Mouse (Mus musculus) liver, embryonic 14.5 days (tissue): Measurements from ENCODE around the gene Ube4b. TPM values are rescaled to one million over a fixed set of nuclear protein-coding genes. Genes with fewer than 3 reads are reported as not detected.
"Not testable (repeated sequence)": the region's sequence is repeated elsewhere in the genome, so short reads cannot be mapped to it uniquely, and the experiment has no call there.

Experiments
- ATAC-seq: fragments of 200-750 bp; cut with Nextera tagmentation; 2 replicates; pipeline ENCODE4 v1.8.0; 2017; ENCODE audit warnings: moderate number of reproducible peaks, mild to moderate bottlenecking, moderate library complexity; ENCODE audit not compliant: insufficient read depth
- DNase-seq, 3 experiments: peaks; one replicate each; pipeline ENCODE4 v3.0.0-alpha.2; 2012 to 2013; ENCODE audit warnings: low read depth in 3 of 3, low spot score in 3 of 3
- H3K27ac ChIP-seq: fragments of 300-500 bp; sonication (generic); 2 replicates; pipeline ENCODE4 v1.5.1; 2014; ENCODE audit warnings: moderate library complexity, mild to moderate bottlenecking, control low read depth, inconsistent platforms
- H3K27me3 ChIP-seq: fragments of 300-500 bp; sonication (generic); 2 replicates; pipeline ENCODE4 v1.6.1; 2014; ENCODE audit warnings: mild to moderate bottlenecking, low read length, moderate library complexity; ENCODE audit not compliant: control insufficient read depth, insufficient read depth
- H3K36me3 ChIP-seq: fragments of 300-500 bp; sonication (generic); replicated peaks from 2 replicates; pipeline ENCODE4 v1.6.1; 2014; ENCODE audit warnings: low read depth; ENCODE audit not compliant: control insufficient read depth, insufficient read depth
- H3K4me1 ChIP-seq, 2 experiments: fragments of 200-500 bp in 1 of 2; fragments of 300-500 bp in 1 of 2; sonication (generic) in 1 of 2; replicated peaks; 2 replicates each; pipeline ENCODE4 v1.6.1; 2012 to 2014; ENCODE audit warnings: antibody characterized with exemption in 1 of 2, inconsistent platforms in 1 of 2, low read length in 1 of 2; ENCODE audit not compliant: control insufficient read depth in 2 of 2, insufficient read depth in 2 of 2
- H3K4me2 ChIP-seq: fragments of 300-500 bp; sonication (generic); 2 replicates; pipeline ENCODE4 v1.6.1; 2014; ENCODE audit warnings: low read depth, mild to moderate bottlenecking, control low read depth, moderate library complexity
- H3K4me3 ChIP-seq, 2 experiments: fragments of 200-500 bp in 1 of 2; fragments of 300-500 bp in 1 of 2; sonication (generic) in 1 of 2; 2 replicates each; pipeline ENCODE4 v1.5.1; 2012 to 2014; ENCODE audit warnings: low read depth in 2 of 2, low read length in 2 of 2, mild to moderate bottlenecking in 2 of 2, control low read depth in 1 of 2, inconsistent platforms in 1 of 2, moderate library complexity in 1 of 2; ENCODE audit not compliant: insufficient read depth in 1 of 2
- H3K9ac ChIP-seq: fragments of 300-500 bp; sonication (generic); replicated peaks from 2 replicates; pipeline ENCODE4 v1.6.1; 2014; ENCODE audit warnings: mild to moderate bottlenecking, control low read depth, moderate library complexity
- H3K9me3 ChIP-seq: fragments of 300-500 bp; sonication (generic); 2 replicates; pipeline ENCODE4 v1.6.1; 2016; ENCODE audit warnings: low read length, mixed read lengths; ENCODE audit not compliant: control insufficient read depth
- CTCF ChIP-seq: IDR thresholded peaks from 2 replicates; pipeline ENCODE4 v1.5.1; 2016; ENCODE audit warnings: antibody characterized with exemption, low read depth, control low read depth
- EP300 ChIP-seq: IDR thresholded peaks from 2 replicates; pipeline ENCODE4 v1.6.1; 2016; ENCODE audit warnings: antibody characterized with exemption, low read depth
- WGBS: fragments of 180-500 bp; shearing (Covaris S2); extraction: QIAGEN DNeasy Blood & Tissue Kit; methylation state at CpG from one replicate; pipeline ENCODE4 v1.1.7; 2014; ENCODE audit not compliant: insufficient replicate concordance; 5-methylcytosine and 5-hydroxymethylcytosine counted together
- polyA plus RNA-seq, 2 experiments: library from polyadenylated mRNA; depleted of rRNA in 1 of 2; stranded (reverse) in 1 of 2; unstranded in 1 of 2; fragments of >200 nt; fragmentation: Nextera tagmentation in 1 of 2; extraction: Ambion mirVana in 1 of 2; gene quantifications; 2 replicates each; pipeline versions ENCODE4 v1.2.1 to v1.2.3; 2012 to 2014

Gene Ube4b
- polyA plus RNA-seq, 2 experiments = 8.2 to 16.7 TPM

DNA sequence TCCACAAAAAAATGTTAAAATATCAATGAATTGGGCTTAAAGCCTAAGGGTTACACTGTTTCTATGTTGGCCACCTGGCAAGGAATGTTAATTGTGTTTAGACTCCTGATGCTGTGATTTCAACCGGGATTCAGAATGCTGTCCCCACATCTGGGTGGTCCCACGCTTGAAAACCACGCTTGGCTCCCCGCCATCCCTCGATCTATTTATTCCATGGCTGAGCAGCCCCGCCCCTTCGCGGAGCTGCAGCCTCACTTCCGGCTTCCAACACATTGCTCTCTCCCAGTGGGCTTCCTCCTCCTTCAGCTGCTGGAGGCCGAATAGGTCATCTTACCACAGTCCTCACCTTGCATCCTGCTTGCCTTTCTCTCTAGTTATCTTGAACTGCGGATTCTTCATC is 19.3 kb upstream of the Ube4b start:
- 4% methylated on average over 11 of the region's 11 CpGs for WGBS
- peak overlapping the region; percentile 6 for H3K27ac ChIP-seq
- H3K4me2 ChIP-seq = peak overlapping the region; percentile 79
- DNase-seq = peak in 2 of 3 experiments; percentile 17 to 29
- peak overlapping the region; percentile 45 to 53 for H3K4me3 ChIP-seq
- peaks cover 4 to 18% of the 10 kb centered on the region in 2 experiments; a peak in 3 of 4 replicates for H3K4me1 ChIP-seq
- TF ChIP-seq EP300 (no peak), CTCF (no peak)
- H3K36me3 ChIP-seq = no peaks in the 10 kb centered on the region
- peak overlapping the region; percentile 51 for H3K9ac ChIP-seq
- ATAC-seq = peak; percentile 60
- no peaks in the 10 kb centered on the region for H3K27me3 ChIP-seq
- H3K9me3 ChIP-seq = no peaks in the 10 kb centered on the region

DNA sequence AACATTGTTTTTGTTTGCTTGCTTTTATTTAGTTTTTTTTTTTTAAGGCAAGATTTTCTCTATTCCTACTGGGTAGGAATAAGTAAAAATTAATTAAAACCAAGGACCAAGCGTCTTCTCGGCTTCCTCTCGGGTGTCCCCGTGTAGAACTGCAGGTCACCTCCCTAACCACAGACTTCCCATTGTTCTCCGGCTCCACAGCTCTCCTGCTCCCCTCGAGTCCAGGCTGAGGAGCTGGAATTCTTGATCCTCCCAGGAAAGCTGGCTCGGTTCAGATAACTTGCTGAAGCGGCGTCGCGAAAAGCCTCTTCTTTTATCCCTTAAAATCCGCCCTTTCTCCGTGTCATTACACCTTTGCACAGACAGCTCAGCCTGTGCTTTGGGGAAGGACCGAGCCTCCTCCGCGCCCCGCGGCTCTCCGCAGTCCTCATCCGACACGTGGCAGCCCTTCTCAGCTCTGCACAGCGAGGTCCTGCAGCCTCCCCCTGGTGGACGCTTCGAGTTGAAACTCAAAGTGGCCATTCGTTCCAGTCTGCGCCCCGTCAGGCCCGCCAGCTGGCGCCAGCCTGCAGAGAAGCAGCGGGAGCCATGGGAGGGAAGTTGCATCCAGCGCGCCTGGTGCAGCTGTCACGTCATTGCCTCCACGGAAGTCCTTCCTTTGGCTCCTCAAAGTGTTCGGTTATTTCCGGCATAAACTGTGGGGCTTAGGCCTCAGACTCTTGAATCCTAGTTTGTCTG is 18.6 kb upstream of the Ube4b start:
- Histone ChIP-seq H3K27me3 (no peaks in the 10 kb centered on the region), H3K4me1 (peaks cover 4 to 18% of the 10 kb centered on the region in 2 experiments; a peak in 3 of 4 replicates), H3K9me3 (no peaks in the 10 kb centered on the region), H3K36me3 (no peaks in the 10 kb centered on the region), H3K9ac (peak overlapping the region; percentile 51), H3K4me2 (peak overlapping the region; percentile 79), H3K4me3 (peak overlapping the region; percentile 39 to 45), H3K27ac (peak overlapping the region; percentile 6)
- DNase-seq = peak; percentile 78 to 80 (median 79)
- under 1% methylated on average over 36 of the region's 36 CpGs for WGBS
- TF ChIP-seq CTCF (peak; percentile 96), EP300 (no peak)
- peak; percentile 90 for ATAC-seq

- H3K27me3 ChIP-seq = no peaks in the 10 kb centered on the region
- DNase-seq (no peak), ATAC-seq (no peak)
- no peak overlapping the region for H3K9ac ChIP-seq
- H3K9me3 ChIP-seq = no peaks in the 10 kb centered on the region
- no peak overlapping the region for H3K27ac ChIP-seq
- H3K4me1 ChIP-seq = peaks cover 4 to 22% of the 10 kb centered on the region in 2 experiments; a peak in 3 of 4 replicates
- no peaks in the 10 kb centered on the region for H3K36me3 ChIP-seq
- 34% methylated on average over 1 of the region's 1 CpGs for WGBS
- peak overlapping the region; percentile 79 for H3K4me2 ChIP-seq
- H3K4me3 ChIP-seq = no peak overlapping the region
- TF ChIP-seq EP300 = no peak
These were observed 17.9 kb upstream of the Ube4b start for GRCm38 (mm10) chr4:149444465-149444864.

DNA sequence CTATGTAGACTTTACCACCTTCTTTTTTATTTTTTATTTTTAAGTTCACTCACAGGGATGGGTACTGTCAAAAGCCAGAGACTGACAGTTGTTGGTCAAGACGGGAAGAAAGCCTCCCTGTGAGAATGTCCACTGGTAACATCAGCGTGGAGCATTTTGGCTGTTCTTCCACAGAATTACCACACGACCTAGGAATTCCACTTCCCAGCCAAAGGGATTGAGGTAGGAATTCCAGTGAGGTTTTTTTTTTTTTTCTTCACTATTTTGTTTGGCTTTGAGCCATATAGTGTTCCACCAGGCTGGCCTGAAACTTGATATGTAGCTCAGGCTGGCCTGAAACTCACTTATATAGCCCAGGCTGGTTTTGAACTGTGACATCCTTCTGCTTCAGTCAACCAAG is 15.9 kb upstream of the Ube4b start:
- Histone ChIP-seq H3K27ac (no peak overlapping the region), H3K9me3 (no peaks in the 10 kb centered on the region), H3K4me2 (no peak overlapping the region), H3K4me3 (no peak overlapping the region), H3K9ac (no peak overlapping the region), H3K36me3 (no peaks in the 10 kb centered on the region), H3K4me1 (peaks cover 4 to 24% of the 10 kb centered on the region in 2 experiments; a peak in 3 of 4 replicates), H3K27me3 (no peaks in the 10 kb centered on the region)
- ATAC-seq = no peak
- no peak for DNase-seq
- 47% methylated on average over 3 of the region's 3 CpGs for WGBS
- TF ChIP-seq CTCF (no peak), EP300 (no peak)

- peaks cover 1 to 15% of the 10 kb centered on the region in 2 experiments; a peak in 3 of 4 replicates for H3K4me1 ChIP-seq
- H3K27me3 ChIP-seq = no peaks in the 10 kb centered on the region
- H3K27ac ChIP-seq = no peak overlapping the region
- no peaks in the 10 kb centered on the region for H3K36me3 ChIP-seq
- 60% methylated on average over 8 of the region's 8 CpGs for WGBS
- H3K9ac ChIP-seq = no peak overlapping the region
- DNase-seq = no peak
- TF ChIP-seq CTCF (no peak), EP300 (no peak)
- H3K9me3 ChIP-seq = no peaks in the 10 kb centered on the region
- no peak overlapping the region for H3K4me3 ChIP-seq
- H3K4me2 ChIP-seq = no peak overlapping the region
- ATAC-seq = no peak
These were observed 14.0 kb upstream of the Ube4b start for GRCm38 (mm10) chr4:149440576-149440975.

DNA sequence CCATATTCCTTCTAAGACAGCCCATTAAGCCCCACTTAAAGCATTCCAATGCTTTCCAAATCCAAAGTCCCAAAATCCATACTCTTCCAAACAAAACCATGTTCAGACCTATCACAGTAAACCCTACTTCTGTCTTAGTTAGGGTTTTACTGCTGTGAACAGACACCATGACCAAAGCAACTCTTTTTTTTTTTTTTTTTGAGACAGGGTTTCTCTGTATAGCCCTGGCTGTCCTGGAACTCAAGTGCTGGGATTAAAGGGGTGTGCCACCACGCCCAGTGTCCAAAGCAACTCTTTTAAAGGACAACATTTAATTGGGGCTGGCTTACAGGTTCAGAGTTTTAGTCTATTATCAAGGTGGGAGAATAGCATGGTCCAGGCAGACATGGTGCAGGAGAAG is 5.3 kb upstream of the Ube4b start:
- H3K4me3 ChIP-seq, H3K27ac ChIP-seq, H3K4me2 ChIP-seq, H3K9me3 ChIP-seq, ATAC-seq, H3K4me1 ChIP-seq, H3K9ac ChIP-seq, DNase-seq, H3K27me3 ChIP-seq, H3K36me3 ChIP-seq: not testable (repeated sequence)
- WGBS = 65% methylated on average over 1 of the region's 1 CpGs
